Mouse (Mus musculus): Measurements from ENCODE around the gene Vmn1r18. TPM values are rescaled to one million over a fixed set of nuclear protein-coding genes. Genes with fewer than 3 reads are reported as not detected.
"Not testable (repeated sequence)": the region's sequence is repeated elsewhere in the genome, so short reads cannot be mapped to it uniquely, and the experiment has no call there.

Vmn1r18 gene
- total RNA-seq (2014; fragmentation: Nextera tagmentation): not detected in 2 replicates
- not detected in 2 replicates for total RNA-seq (2017)

DNA sequence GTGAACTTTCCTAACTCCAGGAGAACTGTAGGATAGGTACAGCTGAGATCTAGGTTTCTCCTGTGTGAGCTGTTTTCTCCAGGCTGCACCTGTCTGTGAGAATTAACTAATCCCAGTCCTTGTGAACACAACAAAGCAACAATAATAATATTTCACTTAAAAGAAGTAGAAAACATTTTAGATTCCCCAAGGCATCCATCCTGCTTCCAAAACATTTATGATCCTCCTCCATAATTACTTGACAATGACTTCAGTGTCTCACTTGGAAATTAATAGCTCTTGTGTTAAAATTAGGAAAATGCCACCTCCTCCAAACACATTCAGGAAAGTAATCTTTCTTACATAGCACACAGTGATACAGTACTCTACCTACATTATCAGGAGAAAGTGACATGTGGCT, at the start of gene Vmn1r18:
Gene Vmn1r18 (minus strand): TSS at position 101 of the 400 bp plus-strand sequence.
- ATAC-seq (replicated peaks; ENCODE audit: low FRiP score, low TSS enrichment, poor library complexity, severe bottlenecking): no peak

DNA sequence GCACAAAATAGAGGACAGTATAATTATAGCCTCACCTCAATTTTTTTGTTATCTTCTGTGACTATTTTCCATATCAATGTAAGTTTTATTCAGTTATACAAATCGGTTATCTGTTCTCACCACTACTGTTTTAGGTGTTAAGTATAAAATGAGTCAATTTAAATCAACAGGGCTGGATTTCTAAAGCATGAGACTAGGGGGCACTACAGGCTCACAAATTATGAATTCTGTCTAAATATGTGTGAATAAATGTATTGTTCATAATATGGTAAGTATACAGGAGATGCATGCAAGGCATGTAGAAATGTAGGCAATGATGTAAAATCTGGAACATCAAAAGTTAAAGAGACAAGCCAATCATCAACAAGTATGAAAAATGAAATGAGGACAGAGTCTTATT, 35.6 kb upstream of the Vmn1r18 start:
- no peak for ATAC-seq (replicated peaks; ENCODE audit: low FRiP score, low TSS enrichment, poor library complexity, severe bottlenecking)

- ATAC-seq (replicated peaks; ENCODE audit: low FRiP score, low TSS enrichment, poor library complexity, severe bottlenecking): no peak
Observed at GRCm38 (mm10) chr6:57428630-57429029, 33.0 kb upstream of the Vmn1r18 start, which contains the start of gene Vmn1r20. TSS of gene Vmn1r20 (plus strand) at chr6:57428930.

GRCm38 (mm10) chr6:57403480-57403879, 7.9 kb upstream of the Vmn1r18 start, which contains the start of gene Vmn1r19:
TSS of gene Vmn1r19 (plus strand) at chr6:57403780.
- ATAC-seq (replicated peaks; ENCODE audit: low FRiP score, low TSS enrichment, poor library complexity, severe bottlenecking): not testable (repeated sequence)

DNA sequence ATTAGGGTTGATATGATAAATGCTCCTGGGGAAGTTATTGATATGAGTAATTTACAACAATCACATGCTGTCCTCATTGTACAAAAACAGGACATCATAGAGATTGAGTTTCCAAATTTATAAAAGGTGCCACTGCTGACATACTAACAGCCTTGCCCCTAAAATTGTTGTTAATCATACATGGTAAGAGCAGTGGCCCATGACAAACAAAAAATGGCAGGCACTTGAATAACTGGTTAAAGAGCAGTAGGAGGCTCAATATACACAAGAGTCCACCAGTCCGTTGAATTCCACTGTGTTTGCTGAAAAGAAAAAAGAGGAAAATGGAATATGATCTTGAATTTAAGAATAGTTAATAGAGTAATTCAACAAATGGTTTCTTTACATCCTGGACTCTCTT, 28.1 kb downstream of the Vmn1r18 start:
- no peak for ATAC-seq (replicated peaks; ENCODE audit: low FRiP score, low TSS enrichment, poor library complexity, severe bottlenecking)

DNA sequence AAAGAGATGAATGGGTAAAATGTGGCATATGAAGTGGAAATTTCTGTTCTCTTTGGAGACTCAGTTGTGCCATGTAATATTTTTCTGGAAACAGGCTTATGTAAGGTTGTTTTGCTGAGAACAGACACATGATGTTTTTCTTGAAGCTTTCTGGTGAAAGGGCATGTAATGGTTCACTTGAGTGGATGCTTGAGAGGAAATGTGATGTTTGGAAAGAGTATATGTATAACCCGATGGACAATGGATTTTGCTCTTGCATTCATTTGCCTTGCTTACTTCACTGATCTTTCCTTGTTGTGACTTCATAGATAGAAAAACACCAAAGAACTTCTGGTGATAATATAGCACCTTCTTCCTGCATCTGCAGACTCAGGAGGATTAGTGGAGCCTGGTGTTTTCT, 29.7 kb downstream of the Vmn1r18 start:
- not testable (repeated sequence) for ATAC-seq (replicated peaks; ENCODE audit: low FRiP score, low TSS enrichment, poor library complexity, severe bottlenecking)

DNA sequence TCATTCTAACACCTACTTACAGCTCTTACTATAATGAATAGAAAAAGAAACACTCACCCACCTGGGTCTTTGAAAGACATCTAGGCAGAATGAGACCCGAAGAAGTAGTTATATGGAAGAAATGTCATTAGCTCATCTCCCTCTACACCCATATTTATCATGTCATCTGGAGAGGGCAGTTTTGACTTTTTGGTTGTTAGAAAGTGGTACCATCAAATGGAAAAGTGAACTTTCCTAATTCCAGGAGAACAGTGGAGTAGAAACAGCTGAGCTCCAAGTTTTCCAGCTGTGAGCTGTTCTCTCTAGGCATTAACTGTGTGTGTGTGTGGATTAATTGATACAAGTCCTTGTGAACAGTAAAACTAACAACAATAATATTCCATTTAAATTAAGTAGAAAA, 32.0 kb downstream of the Vmn1r18 start, which contains the start of gene Vmn1r17:
Gene Vmn1r17 (minus strand): TSS at position 101 of the 400 bp plus-strand sequence.
- ATAC-seq (replicated peaks; ENCODE audit: low FRiP score, low TSS enrichment, poor library complexity, severe bottlenecking): no peak

- ATAC-seq (replicated peaks; ENCODE audit: low FRiP score, low TSS enrichment, poor library complexity, severe bottlenecking): no peak
Observed at GRCm38 (mm10) chr6:57356864-57357263, 38.7 kb downstream of the Vmn1r18 start.

DNA sequence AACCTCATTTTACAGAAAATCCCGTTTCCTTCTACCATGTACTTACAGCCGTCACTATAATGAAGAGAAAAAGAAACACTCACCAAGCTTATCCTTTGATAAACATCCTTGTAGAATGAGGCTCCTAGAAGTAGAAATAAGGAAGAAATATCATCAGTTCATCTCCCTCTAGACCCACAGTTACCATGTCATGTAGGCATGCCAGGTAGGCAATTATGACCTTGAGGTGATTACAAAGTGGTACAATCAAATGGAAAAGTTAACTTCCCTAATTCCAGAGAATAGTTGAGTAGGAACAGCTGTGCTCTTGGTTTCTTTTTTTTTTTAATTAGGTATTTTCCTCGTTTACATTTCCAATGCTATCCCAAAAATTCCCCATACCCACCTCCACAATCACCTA, 66.2 kb downstream of the Vmn1r18 start, which contains the start of gene Vmn1r16:
Gene Vmn1r16 (minus strand): TSS at position 101 of the 400 bp plus-strand sequence.
- ATAC-seq (replicated peaks; ENCODE audit: low FRiP score, low TSS enrichment, poor library complexity, severe bottlenecking): no peak

Other genes with a start within 250 kb of the Vmn1r18 start
- gene Vmn1r12, start 238.9 kb downstream of the Vmn1r18 start, total RNA-seq (2014; fragmentation: Nextera tagmentation): not detected in 2 replicates
- gene Vmn1r12, start 238.9 kb downstream of the Vmn1r18 start, total RNA-seq (2017): not detected in 2 replicates
- not detected in 2 replicates for gene Vmn1r13, start 192.5 kb downstream of the Vmn1r18 start, total RNA-seq (2014; fragmentation: Nextera tagmentation)
- gene Vmn1r13, start 192.5 kb downstream of the Vmn1r18 start, total RNA-seq (2017): not detected in 2 replicates
- gene Vmn1r14, start 164.1 kb downstream of the Vmn1r18 start, total RNA-seq (2014; fragmentation: Nextera tagmentation): not detected in 2 replicates
- gene Vmn1r14, start 164.1 kb downstream of the Vmn1r18 start, total RNA-seq (2017): not detected in 2 replicates
- gene Vmn1r15, start 137.8 kb downstream of the Vmn1r18 start, total RNA-seq (2014; fragmentation: Nextera tagmentation): not detected in 2 replicates
- not detected in 2 replicates for gene Vmn1r15, start 137.8 kb downstream of the Vmn1r18 start, total RNA-seq (2017)
- gene Vmn1r16, start 66.3 kb downstream of the Vmn1r18 start, total RNA-seq (2014; fragmentation: Nextera tagmentation): not detected in 2 replicates
- gene Vmn1r16, start 66.3 kb downstream of the Vmn1r18 start, total RNA-seq (2017): not detected in 2 replicates
- gene Vmn1r17, start 32.1 kb downstream of the Vmn1r18 start, total RNA-seq (2014; fragmentation: Nextera tagmentation): not detected in 2 replicates
- gene Vmn1r17, start 32.1 kb downstream of the Vmn1r18 start, total RNA-seq (2017): not detected in 2 replicates
- gene Vmn1r19, start 8.0 kb upstream of the Vmn1r18 start, total RNA-seq (2014; fragmentation: Nextera tagmentation): not detected in 2 replicates
- gene Vmn1r19, start 8.0 kb upstream of the Vmn1r18 start, total RNA-seq (2017): not detected in 2 replicates
- not detected in 2 replicates for gene Vmn1r20, start 33.1 kb upstream of the Vmn1r18 start, total RNA-seq (2014; fragmentation: Nextera tagmentation)
- gene Vmn1r20, start 33.1 kb upstream of the Vmn1r18 start, total RNA-seq (2017): not detected in 2 replicates
- 0.79 and 2.2 TPM in 2 replicates for gene Ppm1k, start 139.7 kb upstream of the Vmn1r18 start, total RNA-seq (2014; fragmentation: Nextera tagmentation)
- gene Ppm1k, start 139.7 kb upstream of the Vmn1r18 start, total RNA-seq (2017): 6.1 and 15.3 TPM in 2 replicates
- gene Herc6, start 185.2 kb upstream of the Vmn1r18 start, total RNA-seq (2014; fragmentation: Nextera tagmentation): 13.8 and 35.6 TPM in 2 replicates
- gene Herc6, start 185.2 kb upstream of the Vmn1r18 start, total RNA-seq (2017): 11.6 and 18.1 TPM in 2 replicates

Measured in megakaryocyte-erythroid progenitor cell, adult 5-6 weeks (primary cell).